ENCODE assay signal across 1 mouse cellular context in the genomic region with DNA sequence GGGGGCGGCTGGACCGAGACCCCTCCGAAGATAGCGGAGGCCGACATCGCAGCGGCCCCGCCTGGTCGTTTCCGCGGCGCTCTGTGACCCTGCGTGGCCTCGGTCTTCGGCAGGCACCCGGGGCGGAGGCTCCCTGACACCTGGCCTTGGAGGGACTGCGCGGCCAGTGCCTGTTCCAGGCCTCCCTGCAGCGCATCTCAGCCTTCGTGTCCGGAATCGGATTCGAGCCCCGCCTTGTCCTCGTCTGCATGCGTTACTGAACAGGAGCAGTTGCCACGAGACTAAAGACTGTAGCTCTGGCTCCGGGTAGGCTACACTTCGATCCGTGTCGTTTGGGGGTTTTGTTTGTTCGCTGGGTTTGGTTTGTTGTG.
TF ChIP-seq lines count a peak whose summit lies in the region.

No protein-coding gene starts in this region.

TF ChIP-seq in MEL, 35 proteins besides CTCF, POLR2A, EP300 and RAD21 (continued from another document):
- TF ChIP-seq JUND (IDR thresholded peaks at IDR 0.05; ENCODE audit: low read depth, low read length) (no peak), MYB (IDR thresholded peaks at IDR 0.05; ENCODE audit: low read depth, low read length) (no peak), TCF12 (IDR thresholded peaks at IDR 0.05; ENCODE audit: low read depth, low read length) (no peak), USF2 (IDR thresholded peaks at IDR 0.05; ENCODE audit: borderline replicate concordance in 1 of 2, insufficient read depth in 1 of 2, low read depth in 1 of 2, low read length in 2 of 2) (no peak), MYC (IDR thresholded peaks at IDR 0.05; ENCODE audit: low read depth, low read length) (no peak; the same call in 1 of the 2 replicates), CHD2 (IDR thresholded peaks at IDR 0.05; ENCODE audit: low read length) (no peak), ZKSCAN1 (IDR thresholded peaks at IDR 0.05; ENCODE audit: low read depth, low read length) (no peak), POLR2AphosphoS5 (IDR thresholded peaks at IDR 0.05; ENCODE audit: borderline replicate concordance, low read depth, low read length) (no peak), UBTF (IDR thresholded peaks at IDR 0.05; ENCODE audit: borderline replicate concordance, insufficient read depth, low read depth, low read length) (no peak)
